Mouse (Mus musculus): ENCODE measurements at regions not wholly inside any gene's neighbourhood (a gene's known extent, or its start where the extent isn't known, plus 50 kb on each side); places are given as distances from the start of the nearest gene placed in this dataset.

DNA sequence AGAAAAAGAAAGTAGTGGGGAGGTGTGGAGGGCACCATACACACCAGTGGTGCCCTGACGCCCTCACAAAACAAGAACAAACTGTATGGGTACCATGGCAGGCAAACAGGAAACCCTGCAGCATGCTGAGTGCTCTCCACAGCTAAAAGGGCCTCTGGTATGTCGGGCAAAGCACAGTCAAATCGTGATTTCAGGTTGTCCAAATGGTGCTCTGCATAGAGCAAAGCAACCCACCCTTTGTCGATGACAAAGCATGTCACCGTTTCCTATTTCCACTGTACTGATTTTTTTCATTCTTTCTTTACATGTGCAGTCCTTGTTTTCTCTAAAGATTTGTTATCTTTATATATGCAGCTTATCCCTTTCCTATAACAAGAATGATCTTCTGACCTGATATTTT is 156.0 kb upstream of the Cited2 start:
- TF ChIP-seq CTCF (IDR thresholded peaks at IDR 0.05; ENCODE audit: extremely low read depth, insufficient read depth, insufficient read length, insufficient replicate concordance) (no peak), POLR2A (IDR thresholded peaks at IDR 0.05; ENCODE audit: low read depth, low read length) (no peak)

All from spleen, adult 2 months (tissue).